Mouse (Mus musculus): ENCODE measurements at regions not wholly inside any gene's neighbourhood (a gene's known extent, or its start where the extent isn't known, plus 50 kb on each side); places are given as distances from the start of the nearest gene placed in this dataset.

DNA sequence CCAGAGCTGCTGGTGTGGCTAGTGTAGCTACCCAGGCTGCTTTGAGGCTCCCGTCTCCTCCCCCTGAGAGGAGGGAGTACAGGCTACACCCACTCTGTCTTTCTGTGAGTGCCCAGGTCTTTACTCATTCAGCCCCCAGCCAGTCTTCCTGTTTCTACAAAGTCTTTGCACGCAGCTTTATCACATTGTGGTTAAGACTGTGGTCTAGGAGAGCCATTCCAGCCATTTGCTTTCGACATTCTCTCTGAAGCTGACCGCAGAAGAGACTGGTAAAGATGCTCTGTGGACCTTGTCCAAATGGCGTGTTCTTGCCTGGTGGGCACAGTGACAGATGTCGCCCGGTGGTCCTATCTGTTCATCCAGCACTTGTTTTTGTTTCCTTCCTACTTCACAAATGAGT, 62.0 kb downstream of the Tpra1 start:
- no peak for DNase-seq (ENCODE audit: low spot score)

DNA sequence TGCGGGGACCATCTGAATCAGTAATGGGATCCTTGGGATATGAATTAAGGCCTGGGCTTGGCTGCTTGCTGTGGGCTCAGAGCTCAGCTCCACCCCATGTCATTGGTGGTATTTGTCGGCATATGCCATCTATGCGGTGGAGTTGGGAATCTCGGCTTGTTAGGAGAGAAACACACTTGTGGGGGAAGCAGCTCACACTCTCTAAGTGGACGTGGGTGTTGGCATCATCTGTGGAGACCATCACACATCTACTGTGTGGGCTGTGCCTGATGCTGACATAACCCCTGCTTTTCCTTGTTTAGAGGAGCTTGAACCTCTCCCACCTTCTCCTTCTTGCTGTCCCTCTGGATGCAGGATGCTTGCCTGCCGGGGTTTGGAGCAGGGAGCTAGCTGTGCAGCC, 62.9 kb downstream of the Tpra1 start:
- no peak for DNase-seq (ENCODE audit: low spot score)

DNA sequence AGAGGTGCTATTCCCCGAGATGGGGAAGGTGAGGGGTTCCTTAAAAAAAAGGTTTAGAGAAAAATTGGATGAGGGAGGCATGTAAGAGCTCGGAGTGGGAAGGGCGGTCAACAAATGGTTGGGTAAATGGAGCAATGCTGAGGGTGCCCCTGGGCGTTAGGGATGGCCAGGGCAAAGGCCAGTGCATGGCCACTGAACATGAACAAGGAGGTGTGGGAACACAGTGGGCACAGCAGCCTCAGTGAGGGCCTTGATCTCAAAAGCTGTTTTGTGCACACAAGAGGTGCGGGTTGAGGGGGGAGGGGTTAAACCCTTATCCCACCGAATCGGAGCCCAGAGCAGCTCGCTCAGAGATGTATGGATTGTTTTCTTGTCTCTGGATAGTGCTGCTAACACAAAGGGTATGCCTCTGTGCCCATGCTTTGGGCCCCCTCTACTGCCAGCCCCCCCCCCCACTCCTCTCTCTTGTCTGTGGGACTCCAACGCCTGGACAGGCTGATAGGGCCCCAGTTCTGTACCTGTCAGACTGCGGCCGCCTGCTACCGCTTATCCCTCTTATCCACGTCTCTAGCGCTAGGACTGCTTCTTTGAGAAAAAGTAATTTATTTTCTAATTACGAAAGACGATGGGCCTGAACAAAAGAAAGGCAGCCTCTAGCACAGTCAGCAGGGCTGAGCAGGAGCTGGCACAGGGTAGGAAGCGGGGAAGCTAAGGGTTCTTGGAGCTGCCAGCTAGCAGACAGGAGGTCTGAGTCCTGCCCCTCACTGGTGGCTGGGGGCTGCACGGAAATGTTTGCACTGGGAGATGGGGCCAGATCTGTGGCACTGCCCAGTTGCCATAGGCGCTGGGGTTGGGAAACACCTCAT, 63.5 kb downstream of the Tpra1 start:
- DNase-seq (ENCODE audit: low spot score) = no peak

DNA sequence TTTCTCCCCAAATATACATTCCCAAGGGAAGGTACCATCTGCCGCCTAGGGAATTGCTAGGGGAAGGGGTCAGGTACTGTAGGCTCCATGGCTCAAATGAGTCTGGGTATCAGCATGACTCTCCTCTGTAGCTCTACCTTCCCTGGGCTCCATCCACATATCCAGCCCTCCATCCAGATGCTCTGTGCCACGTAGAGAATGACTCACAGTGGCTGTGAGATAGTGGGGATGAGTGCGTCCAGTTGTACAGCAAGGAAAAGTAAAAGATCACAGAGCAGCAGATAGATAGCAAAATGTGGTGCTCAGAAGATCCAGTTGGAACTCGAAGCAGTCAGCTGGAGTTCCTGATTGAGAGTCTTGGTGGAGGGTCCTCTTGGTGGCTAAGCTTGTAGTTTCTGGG, 64.5 kb downstream of the Tpra1 start:
- DNase-seq (ENCODE audit: low spot score) = no peak

DNA sequence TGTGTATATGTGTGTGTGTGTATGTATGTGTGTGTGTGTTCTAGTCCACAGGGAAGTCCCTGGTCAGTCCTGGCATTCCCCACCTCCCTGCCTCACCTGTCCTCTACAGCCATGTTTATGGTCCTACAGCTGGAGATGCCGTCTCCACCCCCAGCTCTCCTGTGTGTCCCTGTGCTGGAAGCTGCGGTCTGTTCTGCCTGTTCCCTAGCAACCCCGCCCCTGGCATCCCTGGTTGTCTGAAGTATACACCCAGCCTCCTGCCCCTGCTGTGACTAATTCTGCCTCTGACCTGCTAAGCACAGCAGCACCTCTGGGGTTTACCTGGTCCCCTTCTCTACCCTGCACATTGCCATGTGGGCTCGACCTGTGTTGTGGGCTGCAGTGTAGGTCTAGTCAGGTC, 66.8 kb downstream of the Tpra1 start:
- DNase-seq (ENCODE audit: low spot score) = no peak

DNA sequence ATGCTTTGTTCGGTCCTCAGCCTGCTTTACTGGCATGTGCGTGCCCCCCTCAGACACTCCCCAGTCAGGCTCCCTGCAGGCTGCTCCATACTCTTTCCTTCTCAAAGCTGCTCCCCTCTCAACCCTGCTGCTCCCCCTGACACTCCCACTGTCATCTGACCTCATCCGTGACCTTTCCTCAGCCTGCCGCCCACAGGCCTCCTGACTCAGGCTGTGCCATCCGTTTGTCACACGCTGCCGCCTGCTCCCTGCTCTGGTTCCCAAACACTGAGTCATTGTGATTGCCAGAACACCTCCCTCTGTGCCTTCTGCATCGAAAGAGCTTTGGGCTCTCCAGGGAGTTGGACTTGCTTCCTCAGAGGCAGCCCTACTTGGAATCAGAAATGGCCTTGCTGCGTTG, 69.7 kb downstream of the Tpra1 start:
- no peak for DNase-seq (ENCODE audit: low spot score)

DNA sequence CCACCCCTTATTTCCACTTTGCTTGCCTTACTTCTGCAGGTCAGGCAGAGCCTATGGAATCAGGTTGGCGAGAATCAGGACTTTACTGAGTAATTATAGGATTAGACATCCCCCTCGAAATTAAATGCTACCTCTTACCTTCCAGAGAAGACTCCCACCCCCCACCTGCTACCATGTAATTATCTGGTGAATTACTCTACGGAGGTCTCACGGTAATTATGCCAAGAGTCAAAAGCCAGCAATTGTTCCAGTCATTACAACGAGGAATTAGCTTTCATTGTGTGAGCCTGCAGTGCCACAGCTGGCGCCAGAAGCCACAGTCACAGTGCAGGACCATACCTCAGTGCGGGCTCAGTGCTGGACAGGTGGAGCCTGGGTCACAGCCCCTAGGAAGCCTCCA, 72.4 kb downstream of the Tpra1 start:
- no peak for DNase-seq (ENCODE audit: low spot score)

DNA sequence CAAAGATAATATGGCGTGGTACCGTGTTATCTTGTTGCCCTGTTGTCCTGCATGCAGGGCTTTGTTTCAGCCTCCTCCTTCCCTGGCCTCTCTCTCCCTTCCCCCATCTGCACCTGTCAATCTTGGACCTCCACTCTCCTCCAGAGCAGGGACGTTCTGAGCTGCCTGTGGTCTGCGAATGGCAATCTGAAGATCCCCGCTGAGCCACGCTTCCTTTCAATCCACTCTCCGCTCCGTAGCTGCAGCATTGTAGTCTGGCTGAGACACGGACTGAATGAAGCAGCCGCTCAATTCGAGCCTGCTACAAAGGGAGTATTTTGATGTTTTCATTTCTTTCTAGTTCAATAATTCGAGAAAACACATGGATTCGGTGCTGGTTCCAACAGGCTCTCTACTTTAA, 74.5 kb downstream of the Tpra1 start:
- DNase-seq (ENCODE audit: low spot score) = no peak

DNA sequence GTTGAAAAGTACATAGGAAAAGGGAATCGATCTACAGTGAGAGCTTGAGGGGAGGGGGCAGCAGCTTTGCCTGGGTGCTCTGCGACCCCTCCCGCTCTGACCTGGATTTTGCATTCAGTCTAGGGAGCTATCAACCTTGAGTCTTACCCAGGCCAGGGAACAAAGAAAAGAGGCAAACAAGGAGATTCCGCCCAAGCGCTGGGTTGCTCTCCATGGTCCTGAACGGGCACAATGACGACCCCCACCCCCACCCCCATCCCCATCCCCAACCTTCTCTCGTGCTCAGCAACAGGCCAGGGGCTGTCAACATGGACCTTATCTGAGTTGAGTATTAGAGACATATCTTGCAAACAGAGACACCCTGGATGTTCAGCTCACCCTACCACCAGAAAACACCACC, 74.9 kb downstream of the Tpra1 start:
- no peak for DNase-seq (ENCODE audit: low spot score)

DNA sequence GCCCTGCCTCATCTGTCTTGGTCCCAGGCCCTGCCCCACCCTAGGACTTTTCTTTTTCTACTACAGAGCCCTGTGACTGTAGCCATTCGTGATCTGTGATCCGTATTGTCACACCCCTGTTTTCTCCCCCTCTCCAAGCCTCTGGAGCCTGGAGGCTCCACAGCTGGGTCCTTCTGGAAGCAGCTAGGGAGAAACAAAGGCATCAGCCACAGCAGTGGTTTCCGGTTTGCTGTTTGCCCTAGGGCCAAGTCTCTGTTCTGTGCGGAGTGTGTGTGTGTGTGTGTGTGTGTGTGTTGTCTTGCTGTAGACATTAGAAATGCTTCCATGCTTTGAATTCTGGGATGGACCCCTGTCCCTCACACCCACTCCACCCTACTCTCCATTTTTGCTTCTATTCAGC, 76.9 kb downstream of the Tpra1 start:
- no peak for DNase-seq (ENCODE audit: low spot score)

DNA sequence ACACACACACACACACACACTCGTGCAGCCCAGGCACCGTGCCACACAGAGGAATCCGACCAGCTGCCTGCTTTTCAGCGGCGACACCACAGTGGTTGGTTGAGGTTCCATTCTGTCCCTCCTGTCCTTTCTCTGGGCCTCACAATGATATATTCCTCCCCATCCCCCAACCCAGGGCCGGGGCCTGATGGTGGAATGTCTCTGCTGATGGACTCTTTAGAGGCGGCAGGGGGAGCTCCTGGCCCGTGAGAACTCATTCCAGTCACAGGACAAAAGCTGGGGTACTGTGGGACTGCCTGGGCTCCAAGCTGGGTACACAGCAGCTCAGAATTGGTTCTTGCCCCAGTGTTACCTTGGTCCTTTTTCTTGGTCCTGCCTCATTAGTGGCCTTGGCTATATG, 78.1 kb downstream of the Tpra1 start:
- DNase-seq (ENCODE audit: low spot score) = peak; percentile 14

DNA sequence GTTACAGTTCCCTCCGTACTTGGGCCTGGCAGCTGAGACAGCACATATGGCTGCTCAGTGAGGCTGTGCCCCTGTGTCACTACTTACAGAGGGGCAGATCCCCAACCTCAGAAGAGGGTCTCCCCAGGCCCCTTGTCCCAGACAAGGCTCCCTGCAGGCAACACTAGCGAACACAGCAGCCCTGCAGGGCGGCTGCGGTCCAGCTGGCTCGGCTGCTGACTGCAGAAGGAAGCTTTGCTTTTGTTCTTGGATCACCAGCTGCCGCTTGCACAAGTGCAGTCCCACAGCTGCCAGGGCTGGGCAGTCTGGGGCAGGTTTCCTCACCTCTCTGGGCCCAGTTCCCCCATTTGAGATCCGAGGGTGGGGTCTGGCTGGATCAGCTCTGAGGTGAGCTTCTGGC, 79.5 kb downstream of the Tpra1 start:
- no peak for DNase-seq (ENCODE audit: low spot score)

DNA sequence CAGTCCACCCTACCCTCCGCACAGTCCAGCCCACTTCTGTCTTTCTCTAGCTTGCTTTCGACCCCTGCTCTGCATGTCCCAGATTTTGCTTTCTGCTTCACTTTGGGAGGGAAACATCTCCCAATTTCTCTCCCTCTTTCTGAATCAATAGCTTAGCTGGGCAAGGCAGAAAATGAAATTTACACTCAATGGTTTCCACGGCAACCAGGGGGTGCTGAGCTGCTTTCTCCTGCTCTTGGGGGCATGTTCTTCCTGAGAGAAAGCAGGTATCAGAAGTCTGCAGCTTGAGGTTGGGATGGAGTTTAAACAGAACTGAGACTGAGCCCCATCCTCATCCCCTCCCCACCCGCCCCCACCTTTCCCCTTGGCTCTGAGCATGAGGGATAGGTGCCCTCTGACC, 82.1 kb downstream of the Tpra1 start:
- DNase-seq (ENCODE audit: low spot score) = no peak

DNA sequence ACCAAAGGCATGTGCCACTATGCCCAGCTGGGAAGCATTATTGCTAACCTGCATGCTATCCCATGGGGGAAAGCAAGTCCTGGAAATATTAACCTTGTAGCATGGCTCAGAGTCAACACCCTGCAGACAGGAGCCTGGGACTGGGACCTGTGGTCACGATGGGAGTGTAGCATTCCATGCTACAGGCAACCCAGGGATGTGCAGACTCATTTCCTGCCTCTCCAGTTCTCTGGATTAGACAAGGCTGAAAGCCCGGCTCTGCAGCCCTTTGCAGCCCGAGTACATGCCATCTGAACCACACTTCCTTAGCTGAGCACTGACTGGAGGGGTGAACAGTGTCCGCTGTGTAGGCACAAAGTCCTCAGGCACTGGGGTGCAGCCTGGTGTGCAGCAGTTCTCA, 82.8 kb downstream of the Tpra1 start:
- no peak for DNase-seq (ENCODE audit: low spot score)

DNA sequence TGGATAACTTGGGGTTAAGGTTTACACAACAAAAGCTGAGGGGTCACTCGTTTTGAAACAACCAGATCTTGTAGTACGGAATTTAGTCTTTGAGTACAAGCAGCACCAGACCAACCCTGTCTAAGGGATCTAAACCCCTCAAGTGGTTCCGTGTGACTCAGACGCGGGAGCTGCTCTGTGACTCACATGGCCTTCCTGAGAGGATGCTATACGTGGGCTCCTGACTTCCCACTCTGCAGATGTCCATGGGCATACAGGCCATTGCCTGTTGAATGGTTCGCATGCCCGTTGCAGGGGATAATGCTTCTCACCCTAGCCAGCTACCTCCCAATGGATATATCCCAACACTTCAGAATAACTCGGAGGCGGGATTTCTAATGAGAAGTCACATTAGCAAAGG, 86.5 kb downstream of the Tpra1 start:
- DNase-seq (ENCODE audit: low spot score) = no peak

DNA sequence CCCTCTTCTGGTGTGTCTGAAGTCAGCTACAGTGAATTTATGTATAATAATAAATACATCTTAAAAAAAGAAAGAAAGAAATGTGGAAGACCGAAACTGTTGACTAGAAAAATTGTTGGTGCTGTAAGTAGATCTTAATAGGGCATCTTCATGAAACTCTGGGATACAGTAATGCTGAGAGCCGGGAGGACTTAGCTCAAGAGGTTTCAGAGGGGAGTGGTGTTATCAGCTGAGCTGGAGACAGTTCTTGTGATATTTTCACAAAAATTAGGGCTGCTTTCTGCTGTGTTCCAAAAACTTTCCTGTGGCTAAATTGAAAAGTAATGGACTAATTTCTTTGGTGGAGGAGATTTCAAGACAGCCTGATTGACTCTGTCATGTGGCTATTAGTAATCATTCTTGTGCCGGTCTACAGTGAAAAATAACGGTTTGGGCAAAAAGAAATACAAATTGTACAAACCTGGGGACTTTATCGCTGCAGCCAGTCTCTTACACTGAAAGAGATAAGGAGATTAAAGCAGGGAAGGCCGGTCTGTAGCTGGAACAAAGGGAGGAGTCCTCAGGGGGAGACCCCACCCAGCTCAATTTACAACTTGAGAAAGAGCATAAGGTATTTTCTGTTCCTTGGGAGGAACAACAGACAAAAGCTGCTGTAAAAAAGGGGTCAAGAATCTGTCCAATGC, 87.7 kb downstream of the Tpra1 start:
- DNase-seq (ENCODE audit: low spot score) = no peak

DNA sequence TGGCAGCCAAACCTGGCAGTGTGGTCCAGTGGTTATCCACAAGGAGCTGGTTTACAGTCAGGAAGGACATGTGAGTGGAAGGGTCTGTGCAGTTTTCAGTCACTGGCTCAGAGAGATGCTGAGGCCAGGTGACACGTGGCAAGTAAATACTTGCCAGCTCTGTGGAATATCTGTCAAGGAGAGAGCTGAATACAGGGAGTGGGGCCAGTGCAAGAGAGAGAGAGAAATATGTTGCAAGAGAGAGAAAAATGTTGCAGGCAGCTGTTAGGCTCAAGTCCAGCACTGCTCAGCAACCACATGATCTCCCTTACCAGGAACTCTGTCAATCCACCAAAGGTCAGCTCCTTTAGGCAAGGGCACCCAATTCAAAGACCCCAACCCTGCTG, 88.2 kb downstream of the Tpra1 start:
- no peak for DNase-seq (ENCODE audit: low spot score)

DNA sequence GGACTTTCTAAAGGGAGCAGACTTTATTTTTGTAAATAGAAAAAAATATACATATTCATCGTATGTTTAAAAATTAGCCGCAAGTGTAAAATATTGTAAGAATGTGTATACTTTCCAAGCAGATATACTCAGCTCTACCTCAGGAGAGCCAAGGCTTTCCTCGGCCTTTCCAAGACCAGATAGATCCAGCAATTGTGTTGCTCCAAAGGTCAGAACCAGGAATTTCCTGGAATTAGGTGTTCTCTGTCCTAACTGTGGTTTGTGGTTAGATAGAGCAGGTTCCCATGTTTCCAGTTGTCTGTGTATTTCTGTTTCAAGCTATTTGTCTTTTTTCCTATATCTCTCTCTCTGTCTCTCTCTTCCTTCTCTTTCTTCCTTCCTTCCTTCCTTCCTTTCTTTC, 93.0 kb downstream of the Tpra1 start:
- DNase-seq (ENCODE audit: low spot score) = no peak

DNA sequence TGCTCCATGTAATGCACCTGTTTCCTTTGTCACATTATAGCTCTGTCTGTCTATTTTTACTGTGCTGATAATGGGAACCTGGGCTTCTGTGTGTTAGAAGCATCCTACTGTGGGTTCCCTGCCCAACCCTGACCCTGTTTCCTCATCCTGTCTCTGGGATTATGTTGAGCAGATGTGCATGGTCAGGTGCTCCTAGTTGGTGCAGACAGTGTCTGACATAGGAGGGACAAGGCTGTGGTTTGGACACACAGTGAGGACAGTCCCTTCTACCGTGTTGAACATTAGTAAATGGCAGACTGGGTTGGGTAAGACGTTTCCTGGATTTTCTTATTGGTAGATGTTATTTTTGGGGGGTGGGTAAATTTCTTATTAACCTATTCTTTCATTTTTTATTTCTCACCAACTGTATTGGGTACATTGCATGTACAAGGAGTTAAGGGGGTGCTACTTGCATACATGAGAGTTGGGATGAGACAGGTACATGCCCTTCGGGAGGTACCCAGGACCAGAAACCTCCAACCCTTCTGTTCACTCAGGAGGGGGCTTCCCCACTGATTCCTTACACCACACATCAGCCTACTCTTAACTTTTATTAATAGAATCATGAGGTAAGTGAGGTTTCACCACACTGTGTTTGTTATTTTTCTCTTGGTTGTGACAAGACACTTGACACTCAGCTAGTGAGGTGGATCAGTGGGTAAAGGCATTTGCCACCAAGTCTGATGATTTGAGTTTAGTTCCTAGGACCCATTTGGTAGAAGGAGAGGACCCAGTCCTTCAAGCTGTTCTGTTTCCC, 97.1 kb downstream of the Tpra1 start:
- no peak for DNase-seq (ENCODE audit: low spot score)

DNA sequence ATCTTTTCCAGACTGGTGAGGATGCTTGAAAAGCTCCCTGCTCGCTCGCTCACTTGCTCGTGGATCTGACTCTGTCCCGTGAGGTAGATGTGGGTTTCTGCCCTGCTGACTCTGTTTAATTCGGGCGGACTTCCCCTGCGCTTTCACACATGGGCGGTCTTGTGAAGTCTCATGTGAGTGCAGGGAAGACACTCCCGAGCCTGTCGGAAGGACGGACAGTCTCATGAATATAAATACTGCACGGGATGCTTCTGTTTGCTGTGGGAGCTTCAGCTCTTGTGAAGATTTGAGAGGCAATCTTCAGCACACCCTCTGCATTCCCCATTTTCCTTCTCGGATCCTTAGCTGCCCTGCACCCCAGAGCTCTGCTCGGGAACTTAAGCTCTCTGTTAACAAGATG, 98.3 kb downstream of the Tpra1 start:
- DNase-seq (ENCODE audit: low spot score) = peak; percentile 9

DNA sequence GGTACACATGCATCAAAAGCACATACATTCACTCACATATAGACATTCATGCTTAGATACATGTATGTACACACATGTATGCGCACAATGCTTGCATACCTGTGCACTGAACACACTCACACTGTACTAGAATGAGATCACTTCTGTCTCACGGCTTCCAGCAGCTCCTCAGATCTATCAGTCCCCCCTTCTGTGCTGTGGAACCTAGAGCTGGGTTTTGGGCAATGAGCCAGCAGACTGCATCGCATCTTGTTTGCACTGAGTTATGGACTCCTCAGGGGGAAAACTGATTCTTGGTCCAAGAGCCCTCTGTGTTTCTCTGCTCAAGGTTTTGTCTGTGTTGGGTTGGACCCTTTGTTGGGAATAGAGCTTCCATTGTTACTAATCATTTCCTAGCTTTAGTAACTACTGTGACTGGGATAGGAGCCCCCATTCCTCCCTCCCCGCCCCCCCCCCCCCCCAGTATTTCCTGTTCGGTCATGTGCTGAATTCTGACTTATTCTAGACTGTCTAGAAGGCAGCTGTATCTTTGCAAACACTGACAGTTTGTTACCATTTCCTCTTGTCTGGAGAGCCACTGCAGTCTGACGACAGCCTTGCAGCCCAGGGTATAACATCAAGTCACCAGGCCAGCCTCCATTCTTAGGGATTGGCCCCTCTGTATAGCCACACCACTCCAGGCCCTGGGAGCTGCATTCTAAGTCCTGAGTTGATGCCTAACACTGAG, 101.3 kb downstream of the Tpra1 start:
- no peak for DNase-seq (ENCODE audit: low spot score)

DNA sequence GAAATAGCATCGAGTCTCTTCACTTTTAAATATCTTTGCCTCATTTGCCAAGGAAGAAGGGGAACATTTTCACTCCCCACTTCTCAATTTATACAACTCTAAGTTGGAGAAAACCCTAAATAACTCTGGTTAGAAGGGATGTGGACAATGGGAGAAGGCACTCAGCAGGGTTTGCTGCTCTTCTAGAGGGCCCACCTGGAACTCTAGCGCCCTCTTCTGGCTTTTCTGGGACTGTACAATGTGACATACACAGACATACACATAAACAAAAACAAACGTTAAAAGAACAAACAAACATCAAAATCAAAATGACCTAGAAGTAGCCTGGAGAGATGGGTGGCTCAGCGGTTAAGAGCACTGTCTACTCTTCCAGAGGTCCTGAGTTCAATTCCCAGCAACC, 103.0 kb downstream of the Tpra1 start:
- no peak for DNase-seq (ENCODE audit: low spot score)
